Mouse (Mus musculus): ENCODE data around the gene Hist1h4a. TPM values are rescaled to one million over a fixed set of nuclear protein-coding genes. Genes with fewer than 3 reads are reported as not detected.
A peak's percentile ranks its signal among the peaks of the same experiment; 100 is the strongest.
"Not testable (repeated sequence)": the region's sequence is repeated elsewhere in the genome, so short reads cannot be mapped to it uniquely, and the experiment has no call there.

Gene Hist1h4a
- polyA plus RNA-seq, 2 experiments, result 0.57 to 11.8 TPM

DNA sequence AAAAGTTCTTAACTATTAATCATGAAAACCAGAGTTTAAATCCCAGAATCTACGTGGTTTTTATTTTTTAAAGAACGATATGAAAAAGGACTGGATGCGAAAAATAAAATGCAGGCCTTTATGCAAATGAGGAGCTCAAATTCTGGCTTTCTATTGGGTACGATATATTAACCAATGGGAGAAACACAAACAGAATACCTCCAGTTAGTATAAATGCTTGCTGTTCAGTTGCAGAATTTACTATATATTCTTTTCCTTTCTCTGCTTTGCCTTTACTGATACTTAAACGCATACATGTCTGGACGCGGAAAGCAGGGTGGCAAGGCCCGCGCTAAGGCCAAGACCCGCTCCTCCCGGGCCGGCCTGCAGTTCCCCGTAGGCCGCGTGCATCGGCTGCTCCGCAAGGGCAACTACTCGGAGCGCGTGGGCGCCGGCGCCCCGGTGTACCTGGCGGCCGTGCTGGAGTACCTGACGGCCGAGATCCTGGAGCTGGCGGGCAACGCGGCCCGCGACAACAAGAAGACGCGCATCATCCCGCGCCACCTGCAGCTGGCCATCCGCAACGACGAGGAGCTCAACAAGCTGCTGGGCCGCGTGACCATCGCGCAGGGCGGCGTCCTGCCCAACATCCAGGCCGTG, 10.1 kb downstream of the Hist1h4a start, which contains the start of gene Hist1h2ab:
Gene Hist1h2ab, plus strand, starts transcription at position 288 of the 639 bp plus-strand sequence.
- H3K9ac ChIP-seq (replicated peaks), result peak within 1 kb of the TSS; percentile 87
- peak within 1 kb of the TSS; percentile 69 for H3K4me2 ChIP-seq (ENCODE audit: low read depth)
- H3K9me3 ChIP-seq (ENCODE audit: control insufficient read depth, low read length); H3K27me3 ChIP-seq (ENCODE audit: control insufficient read depth, insufficient read depth, low read length); H3K36me3 ChIP-seq (replicated peaks; ENCODE audit: control insufficient read depth, insufficient read depth, low read depth): not testable (repeated sequence)
- ATAC-seq (ENCODE audit: insufficient read depth) (peak; percentile 38), DNase-seq (ENCODE audit: low read depth in 3 of 3, low spot score in 3 of 3) (peak; percentile 85 to 90 (median 86))
- peak within 1 kb of the TSS; percentile 99 for H3K27ac ChIP-seq
- WGBS (ENCODE audit: insufficient replicate concordance), result under 1% methylated on average over 31 of the region's 47 CpGs
- peaks cover 26 to 28% of the 10 kb centered on the region in 2 experiments for H3K4me1 ChIP-seq (replicated peaks; ENCODE audit: control insufficient read depth in 2 of 2, insufficient read depth in 2 of 2, low read length in 1 of 2)
- peak; percentile 74 for TF ChIP-seq EP300 (IDR thresholded peaks at IDR 0.05; ENCODE audit: low read depth)
- peak within 1 kb of the TSS; percentile 51 to 59 for H3K4me3 ChIP-seq (ENCODE audit: insufficient read depth in 1 of 2, low read depth in 2 of 2, low read length in 2 of 2)

DNA sequence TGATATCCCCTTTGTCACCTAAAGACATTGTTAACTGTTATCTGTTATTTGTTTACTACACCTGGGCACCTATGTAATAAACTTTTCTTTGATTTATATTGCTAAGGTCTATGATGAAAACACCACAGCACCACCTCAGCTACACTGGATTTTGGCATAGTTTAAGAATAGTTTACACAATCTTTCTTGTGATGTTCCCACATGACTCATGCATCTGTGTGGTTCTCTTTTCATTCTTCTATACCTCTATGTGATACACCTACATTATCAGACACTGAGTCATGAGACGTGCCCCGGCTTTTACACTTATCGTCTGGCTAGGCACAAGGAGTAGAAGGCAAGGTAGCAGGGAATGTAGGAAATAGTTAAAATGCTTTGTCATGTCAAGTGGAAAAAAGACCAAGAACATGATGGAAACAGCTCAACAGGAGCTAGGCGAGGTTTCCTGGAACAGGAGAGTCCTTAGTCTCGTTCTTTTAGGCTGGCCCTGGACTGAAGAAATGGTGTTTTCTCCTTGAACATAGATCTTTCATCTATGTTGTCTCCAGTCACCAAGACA, 11.4 kb downstream of the Hist1h4a start:
- no peaks in the 10 kb centered on the region for H3K36me3 ChIP-seq (replicated peaks; ENCODE audit: control insufficient read depth, insufficient read depth, low read depth)
- peak overlapping the region; percentile 99 for H3K27ac ChIP-seq
- H3K4me3 ChIP-seq (ENCODE audit: insufficient read depth in 1 of 2, low read depth in 2 of 2, low read length in 2 of 2), result no peak overlapping the region
- DNase-seq (ENCODE audit: low read depth in 3 of 3, low spot score in 3 of 3) (no peak), ATAC-seq (ENCODE audit: insufficient read depth) (no peak)
- 79% methylated on average over 5 of the region's 5 CpGs for WGBS (ENCODE audit: insufficient replicate concordance)
- peak overlapping the region; percentile 6 for H3K9ac ChIP-seq (replicated peaks)
- peaks cover 20 to 23% of the 10 kb centered on the region in 2 experiments for H3K4me1 ChIP-seq (replicated peaks; ENCODE audit: control insufficient read depth in 2 of 2, insufficient read depth in 2 of 2, low read length in 1 of 2)
- TF ChIP-seq CTCF (IDR thresholded peaks at IDR 0.05; ENCODE audit: low read depth) (no peak), EP300 (IDR thresholded peaks at IDR 0.05; ENCODE audit: low read depth) (no peak)
- no peaks in the 10 kb centered on the region for H3K27me3 ChIP-seq (ENCODE audit: control insufficient read depth, insufficient read depth, low read length)
- H3K4me2 ChIP-seq (ENCODE audit: low read depth), result no peak overlapping the region
- no peaks in the 10 kb centered on the region for H3K9me3 ChIP-seq (ENCODE audit: control insufficient read depth, low read length)

DNA sequence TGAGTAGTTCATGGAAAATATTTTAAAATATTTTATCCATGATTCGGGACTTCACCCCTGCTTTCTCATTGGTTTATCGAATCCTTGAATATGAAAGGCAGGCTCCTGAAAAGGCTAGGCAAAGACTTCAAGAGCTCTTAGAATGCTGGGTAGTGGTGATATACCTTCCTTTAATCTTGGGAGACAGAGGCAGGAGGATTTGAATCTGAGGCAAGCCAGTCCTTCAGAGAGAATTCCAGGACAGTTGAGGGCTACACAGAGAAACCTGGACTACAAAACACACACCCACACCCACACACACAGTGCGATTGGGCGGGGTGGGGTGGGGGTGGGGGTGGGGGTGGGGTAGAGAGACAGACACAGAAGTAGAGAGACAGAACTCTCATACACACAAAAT, 13.1 kb downstream of the Hist1h4a start:
- Histone ChIP-seq H3K9me3 (ENCODE audit: control insufficient read depth, low read length) (no peaks in the 10 kb centered on the region), H3K27ac (peak overlapping the region; percentile 100), H3K27me3 (ENCODE audit: control insufficient read depth, insufficient read depth, low read length) (no peaks in the 10 kb centered on the region), H3K4me2 (ENCODE audit: low read depth) (peak overlapping the region; percentile 89), H3K36me3 (replicated peaks; ENCODE audit: control insufficient read depth, insufficient read depth, low read depth) (no peaks in the 10 kb centered on the region), H3K4me3 (ENCODE audit: insufficient read depth in 1 of 2, low read depth in 2 of 2, low read length in 2 of 2) (peak overlapping the region in 1 of 2 experiments; percentile 61; a peak in 2 of 4 replicates), H3K4me1 (replicated peaks; ENCODE audit: control insufficient read depth in 2 of 2, insufficient read depth in 2 of 2, low read length in 1 of 2) (peaks cover 20 to 28% of the 10 kb centered on the region in 2 experiments), H3K9ac (replicated peaks) (peak overlapping the region; percentile 98)
- WGBS (ENCODE audit: insufficient replicate concordance), result 7% methylated on average over 4 of the region's 4 CpGs
- ATAC-seq (ENCODE audit: insufficient read depth) (no peak), DNase-seq (ENCODE audit: low read depth in 3 of 3, low spot score in 3 of 3) (peak in 1 of 3 experiments; percentile 66)
- TF ChIP-seq EP300 (IDR thresholded peaks at IDR 0.05; ENCODE audit: low read depth), result no peak
- TF ChIP-seq CTCF (IDR thresholded peaks at IDR 0.05; ENCODE audit: low read depth), result no peak

DNA sequence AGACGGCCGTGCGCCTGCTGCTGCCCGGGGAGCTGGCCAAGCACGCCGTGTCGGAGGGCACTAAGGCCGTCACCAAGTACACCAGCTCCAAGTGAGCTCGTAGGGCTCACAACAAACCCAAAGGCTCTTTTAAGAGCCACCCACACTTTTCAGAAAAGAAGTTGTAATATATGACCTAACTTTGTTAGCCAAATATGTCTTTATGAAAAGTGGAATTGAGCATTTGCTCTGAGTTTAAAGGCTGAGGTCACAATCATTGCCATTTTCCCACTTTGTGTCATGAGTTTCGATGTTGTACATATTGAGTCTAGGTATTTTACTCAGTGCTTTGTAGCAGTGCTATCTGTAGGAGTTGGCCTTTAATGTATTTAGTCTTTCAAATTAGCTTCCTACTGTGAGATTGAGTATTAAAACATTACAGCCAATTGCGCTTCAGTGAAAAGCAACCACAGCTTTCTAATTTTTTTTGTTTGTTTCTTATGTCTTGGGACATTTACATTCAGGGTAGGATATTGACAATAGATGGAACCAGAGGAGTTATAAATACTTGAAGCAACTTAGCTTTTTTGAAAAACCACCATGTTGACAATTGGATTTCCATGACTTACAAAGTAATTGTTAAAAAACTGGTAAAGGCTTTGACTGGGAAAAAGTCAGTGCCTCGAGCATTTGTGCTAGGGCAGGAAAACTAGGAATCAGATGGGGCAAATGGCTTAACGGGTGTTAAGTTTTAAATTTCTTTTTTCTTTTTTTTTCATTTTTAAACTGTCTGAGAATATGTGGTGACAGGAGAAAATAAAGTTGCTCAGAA, 13.7 kb downstream of the Hist1h4a start:
- 4% methylated on average over 10 of the region's 13 CpGs for WGBS (ENCODE audit: insufficient replicate concordance)
- H3K4me3 ChIP-seq (ENCODE audit: insufficient read depth in 1 of 2, low read depth in 2 of 2, low read length in 2 of 2), result peak overlapping the region; percentile 52 to 61
- peak overlapping the region; percentile 100 for H3K27ac ChIP-seq
- DNase-seq (ENCODE audit: low read depth in 3 of 3, low spot score in 3 of 3) (peak in 1 of 3 experiments; percentile 71), ATAC-seq (ENCODE audit: insufficient read depth) (peak; percentile 22)
- H3K36me3 ChIP-seq (replicated peaks; ENCODE audit: control insufficient read depth, insufficient read depth, low read depth), result no peaks in the 10 kb centered on the region
- TF ChIP-seq CTCF (IDR thresholded peaks at IDR 0.05; ENCODE audit: low read depth) (no peak), EP300 (IDR thresholded peaks at IDR 0.05; ENCODE audit: low read depth) (0 out of 2 replicates have a peak, but pooled peaks have one; percentile 7)
- peaks cover 23 to 29% of the 10 kb centered on the region in 2 experiments for H3K4me1 ChIP-seq (replicated peaks; ENCODE audit: control insufficient read depth in 2 of 2, insufficient read depth in 2 of 2, low read length in 1 of 2)
- no peaks in the 10 kb centered on the region for H3K27me3 ChIP-seq (ENCODE audit: control insufficient read depth, insufficient read depth, low read length)
- no peaks in the 10 kb centered on the region for H3K9me3 ChIP-seq (ENCODE audit: control insufficient read depth, low read length)
- peak overlapping the region; percentile 89 for H3K4me2 ChIP-seq (ENCODE audit: low read depth)
- H3K9ac ChIP-seq (replicated peaks), result peak overlapping the region; percentile 98
